Mouse (Mus musculus) ovary, adult 18-20 months (tissue): ENCODE measurements around the gene Med22.

ENCODE experiments used
- DNase-seq: peaks from one replicate; pipeline ENCODE4 v3.0.0; 2022; ENCODE audit warnings: low spot score, mixed read lengths

Med22 gene

DNA sequence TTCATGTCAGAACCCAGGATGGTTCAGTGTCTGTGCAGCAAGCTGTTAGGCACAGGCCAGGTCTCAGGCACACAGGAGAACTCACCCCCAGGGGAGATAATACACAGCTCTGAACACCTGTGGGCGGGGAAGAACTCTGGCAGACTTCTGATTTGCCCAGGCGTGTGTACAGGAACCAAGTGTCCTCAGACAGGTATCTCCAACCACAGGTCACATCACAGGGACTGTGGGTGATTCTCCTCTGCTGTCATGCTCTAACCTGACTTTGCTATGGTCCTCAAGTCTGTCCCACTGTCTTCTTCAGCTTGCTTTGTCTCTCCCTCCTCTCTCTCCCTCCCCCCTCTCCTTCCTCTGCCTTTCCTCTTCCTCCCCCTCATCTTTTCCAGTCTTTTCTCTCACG, 45.6 kb downstream of the Med22 start, which contains the start of gene Abo:
TSS of gene Abo (minus strand) at position 101 of the 400 bp plus-strand sequence.
- DNase-seq = no peak

DNA sequence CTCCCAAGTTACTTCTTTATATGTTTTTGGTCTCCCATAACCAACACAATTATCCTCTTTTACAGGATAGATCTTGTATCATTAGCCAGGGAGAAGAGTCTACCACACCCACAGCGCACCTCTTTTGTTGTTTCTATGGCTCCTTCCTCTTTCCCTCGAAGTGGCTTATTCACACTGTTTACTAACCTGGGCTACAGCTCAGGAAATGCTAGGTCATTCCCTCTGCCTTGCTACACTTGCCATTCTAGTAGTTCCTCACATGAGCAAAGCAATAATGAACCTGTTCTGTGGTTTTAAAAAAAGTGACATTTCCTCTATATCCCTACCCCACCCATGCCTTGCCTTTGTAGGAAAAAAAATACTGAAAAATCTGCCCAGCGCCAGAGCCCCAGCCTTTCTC, 47.6 kb downstream of the Med22 start:
- DNase-seq = no peak
